Mouse (Mus musculus) C2C12 (cell line): Measurements from ENCODE around the gene Mylk4. TPM values are rescaled to one million over a fixed set of nuclear protein-coding genes. Genes with fewer than 3 reads are reported as not detected.

ENCODE experiments used
- H3K27me3 ChIP-seq: one replicate; pipeline ENCODE4 v1.6.1; 2011; ENCODE audit not compliant: control insufficient read depth, insufficient read depth, insufficient read length
- H3K36me3 ChIP-seq: one replicate; pipeline ENCODE4 v1.6.1; 2011; ENCODE audit not compliant: control insufficient read depth, insufficient read depth
- H3K4me3 ChIP-seq: one replicate; pipeline ENCODE4 v1.5.1; 2011; ENCODE audit warnings: mild to moderate bottlenecking, control low read depth; ENCODE audit not compliant: poor library complexity, insufficient read depth, severe bottlenecking
- H3K79me2 ChIP-seq: one replicate; pipeline ENCODE4 v1.6.1; 2011; ENCODE audit not compliant: control insufficient read depth, insufficient read depth
- H3K79me3 ChIP-seq: one replicate; pipeline ENCODE4 v1.6.1; 2011; ENCODE audit warnings: low read depth, control low read depth
- H3ac ChIP-seq: one replicate; pipeline ENCODE3; 2011; ENCODE audit warnings: low read depth; ENCODE audit not compliant: control insufficient read depth, insufficient read length
- CEBPB ChIP-seq: IDR thresholded peaks from one replicate; pipeline ENCODE4 v1.6.1; 2011; ENCODE audit warnings: low read depth, mild to moderate bottlenecking, control low read depth, moderate library complexity
- CTCF ChIP-seq: IDR thresholded peaks from one replicate; pipeline ENCODE4 v1.5.1; 2011; ENCODE audit not compliant: control insufficient read depth, insufficient read depth, insufficient read length
- FOSL1 ChIP-seq: IDR thresholded peaks from one replicate; pipeline ENCODE4 v1.8.0; 2011; ENCODE audit warnings: mild to moderate bottlenecking, low read length; ENCODE audit not compliant: poor library complexity, insufficient read depth, severe bottlenecking
- MAX ChIP-seq: IDR thresholded peaks from one replicate; pipeline ENCODE4 v1.6.1; 2011; ENCODE audit warnings: mild to moderate bottlenecking, control low read depth
- MYOD1 ChIP-seq: IDR thresholded peaks from one replicate; pipeline ENCODE4 v1.6.1; 2011; ENCODE audit warnings: low read depth; ENCODE audit not compliant: control insufficient read depth, insufficient read length
- MYOG ChIP-seq: IDR thresholded peaks from one replicate; pipeline ENCODE4 v1.6.1; 2011; ENCODE audit not compliant: control insufficient read depth, insufficient read length; ENCODE audit errors: extremely low read depth
- USF1 ChIP-seq: IDR thresholded peaks from one replicate; pipeline ENCODE4 v1.6.1; 2011; ENCODE audit warnings: low read depth, mild to moderate bottlenecking, control low read depth, moderate library complexity
- polyA plus RNA-seq: library from polyadenylated mRNA; unstranded; fragments of >200 nt; fragmentation: generic; extraction: Trizol; gene quantifications from one replicate; pipeline ENCODE4 v1.2.1, GENCODE M21; 2012; ENCODE audit warnings: missing spikeins

Gene Mylk4
- polyA plus RNA-seq, 1 experiment, result 15.0 TPM

- Histone ChIP-seq H3ac (no peak overlapping the region), H3K79me2 (no peaks in the 10 kb centered on the region), H3K4me3 (no peak overlapping the region), H3K79me3 (no peaks in the 10 kb centered on the region), H3K27me3 (no peaks in the 10 kb centered on the region), H3K36me3 (peaks cover under 1% of the 10 kb centered on the region)
- TF ChIP-seq MYOG, result no peak
- no peak for TF ChIP-seq FOSL1
- no peak for TF ChIP-seq USF1
- no peak for TF ChIP-seq MAX
- no peak for TF ChIP-seq MYOD1
- TF ChIP-seq CTCF, result no peak
- no peak for TF ChIP-seq CEBPB
Observed at GRCm38 (mm10) chr13:32827111-32827822, 43.5 kb upstream of the Mylk4 start.

DNA sequence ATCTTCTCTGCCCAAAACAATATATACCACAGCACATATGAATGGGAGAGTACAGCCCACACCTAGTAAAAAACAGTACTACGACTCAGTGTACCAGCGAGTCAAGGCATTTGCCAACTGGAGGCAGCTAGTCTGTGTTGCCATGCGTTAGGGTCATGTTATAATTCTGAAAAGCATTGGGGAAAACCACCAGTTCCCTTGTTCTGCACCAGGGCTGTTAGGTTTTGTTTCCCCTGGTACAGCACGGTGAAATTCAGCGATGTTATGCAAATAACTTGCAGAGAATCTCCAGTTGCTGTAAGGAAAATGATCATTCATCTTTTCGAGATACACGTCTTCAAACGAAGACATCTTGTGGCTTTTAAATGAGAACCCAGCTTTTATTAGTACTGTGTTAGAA lies 41.8 kb upstream of the Mylk4 start:
- peaks cover 14% of the 10 kb centered on the region for H3K36me3 ChIP-seq
- TF ChIP-seq MAX, result no peak
- TF ChIP-seq CTCF, result no peak
- TF ChIP-seq MYOD1, result no peak
- no peak for TF ChIP-seq CEBPB
- TF ChIP-seq FOSL1, result no peak
- TF ChIP-seq MYOG, result no peak
- TF ChIP-seq USF1, result no peak
- H3K4me3 ChIP-seq, result no peak overlapping the region
- no peaks in the 10 kb centered on the region for H3K27me3 ChIP-seq
- H3K79me2 ChIP-seq, result no peaks in the 10 kb centered on the region
- no peaks in the 10 kb centered on the region for H3K79me3 ChIP-seq
- no peak overlapping the region for H3ac ChIP-seq

DNA sequence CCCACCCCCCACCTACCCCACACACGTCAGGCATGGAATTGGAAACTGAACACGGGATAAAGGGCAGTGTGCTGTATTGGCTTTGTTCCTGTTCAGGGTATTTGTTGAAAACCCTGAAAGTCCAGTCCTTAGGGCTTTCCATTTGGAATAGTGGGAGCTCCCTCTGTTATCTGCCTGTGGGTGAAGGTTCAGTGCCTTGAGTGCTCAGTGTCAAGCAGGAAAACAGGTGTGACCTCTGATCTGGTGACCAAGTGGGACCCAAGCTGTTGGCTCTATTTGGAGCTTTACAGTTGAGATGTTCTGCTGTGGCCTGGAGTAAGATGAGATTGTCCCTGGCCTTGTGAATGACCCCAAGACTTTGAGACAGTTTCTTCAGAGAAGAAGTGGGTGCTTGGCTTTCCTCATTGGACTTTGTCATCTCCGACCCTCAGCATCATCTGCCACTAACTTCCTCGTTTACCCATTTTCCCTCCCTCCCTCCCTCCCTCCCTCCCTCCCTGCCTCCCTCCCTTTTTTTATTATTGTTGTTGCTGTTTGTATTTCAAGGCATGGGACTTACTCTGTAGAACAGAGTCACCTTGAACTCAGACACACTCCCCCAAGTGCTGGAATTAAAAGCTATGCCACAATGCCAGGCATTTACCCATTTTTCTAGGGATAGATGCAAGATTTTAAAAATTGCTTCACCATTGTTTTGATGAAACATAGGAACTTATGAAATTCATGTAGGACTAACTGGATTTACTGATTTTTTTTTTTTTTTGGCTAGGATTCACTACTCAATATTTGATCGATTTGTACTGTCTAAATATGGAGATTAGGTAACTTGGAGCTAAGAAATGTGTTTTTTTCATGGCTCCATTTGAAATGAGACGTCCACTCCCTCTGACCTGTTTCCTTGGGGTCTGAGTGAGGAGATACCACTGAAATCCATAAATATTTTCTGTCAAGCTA lies 40.9 kb upstream of the Mylk4 start:
- Histone ChIP-seq H3K36me3 (peaks cover 22% of the 10 kb centered on the region), H3K27me3 (no peaks in the 10 kb centered on the region)
- TF ChIP-seq USF1 (no peak), FOSL1 (no peak), MYOD1 (no peak), MYOG (no peak), CTCF (no peak), MAX (no peak), CEBPB (no peak)

GRCm38 (mm10) chr13:32823126-32823525 lies 39.4 kb upstream of the Mylk4 start:
- TF ChIP-seq MAX (no peak), CEBPB (no peak), CTCF (no peak), MYOG (no peak), FOSL1 (no peak), MYOD1 (no peak), USF1 (no peak)
- Histone ChIP-seq H3K79me3 (no peaks in the 10 kb centered on the region), H3K4me3 (no peak overlapping the region), H3K79me2 (no peaks in the 10 kb centered on the region), H3ac (no peak overlapping the region), H3K36me3 (peaks cover 37% of the 10 kb centered on the region), H3K27me3 (no peaks in the 10 kb centered on the region)

More for the DNA sequence above, 40.9 kb upstream of the Mylk4 start:
- H3K79me3 ChIP-seq, result no peaks in the 10 kb centered on the region
- no peak overlapping the region for H3ac ChIP-seq
- no peaks in the 10 kb centered on the region for H3K79me2 ChIP-seq
- H3K4me3 ChIP-seq, result no peak overlapping the region

DNA sequence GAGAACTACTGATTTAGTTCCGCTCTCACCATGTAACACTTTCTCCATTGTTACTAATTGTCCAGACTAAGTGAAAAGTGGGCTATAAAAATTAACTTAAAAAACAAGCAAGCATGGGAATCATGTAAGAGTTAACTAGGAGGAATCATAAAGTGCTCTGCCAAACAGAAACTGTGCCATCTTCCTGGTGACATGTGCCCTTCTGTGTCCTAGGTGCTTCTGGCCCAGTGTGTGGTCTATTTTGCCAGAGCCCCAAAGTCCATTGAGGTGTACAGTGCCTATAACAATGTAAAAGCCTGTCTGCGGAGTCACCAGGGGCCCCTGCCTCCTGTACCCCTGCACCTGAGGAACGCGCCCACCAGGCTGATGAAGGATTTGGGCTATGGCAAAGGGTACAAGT lies 37.9 kb upstream of the Mylk4 start:
- peaks cover 50% of the 10 kb centered on the region for H3K36me3 ChIP-seq
- no peak overlapping the region for H3K4me3 ChIP-seq
- H3K79me2 ChIP-seq, result no peaks in the 10 kb centered on the region
- no peak overlapping the region for H3ac ChIP-seq
- TF ChIP-seq CTCF (no peak), CEBPB (no peak)
- H3K79me3 ChIP-seq, result no peaks in the 10 kb centered on the region
- no peaks in the 10 kb centered on the region for H3K27me3 ChIP-seq
